Mouse (Mus musculus) brain, embryonic 14.5 days (tissue): Measurements from ENCODE around the gene Ptpro.

Experiments used
- CTCF ChIP-seq: fragments of 200-500 bp; IDR thresholded peaks from 2 replicates; pipeline ENCODE4 v1.5.1; 2012; ENCODE audit warnings: inconsistent platforms, mild to moderate bottlenecking, moderate library complexity, borderline replicate concordance; ENCODE audit not compliant: insufficient read depth, insufficient read length; ENCODE audit errors: extremely low read depth
- POLR2A ChIP-seq: fragments of 200-500 bp; IDR thresholded peaks from 2 replicates; pipeline ENCODE4 v1.6.1; 2012; ENCODE audit warnings: mild to moderate bottlenecking, inconsistent platforms, borderline replicate concordance; ENCODE audit not compliant: poor library complexity, insufficient read depth, insufficient read length, severe bottlenecking; ENCODE audit errors: extremely low read depth

DNA sequence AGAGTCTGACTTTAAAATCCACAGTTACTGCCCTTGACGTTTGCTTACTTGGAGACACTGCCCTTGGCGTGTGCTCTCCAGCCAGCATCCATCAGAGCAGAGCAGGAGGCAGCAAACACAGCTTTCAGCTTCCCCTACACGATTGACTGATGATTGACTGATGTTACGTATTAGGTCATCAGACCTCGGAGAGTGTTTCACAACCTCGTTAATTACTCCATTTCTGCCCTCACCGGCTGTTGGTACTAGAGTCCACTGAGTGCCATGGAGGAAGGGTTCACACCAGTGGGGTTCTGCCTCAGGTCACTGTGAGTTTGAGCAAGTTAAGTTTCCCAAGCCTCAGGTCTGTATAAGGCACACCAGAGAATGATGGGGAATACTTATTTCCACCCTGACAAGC lies 143.0 kb downstream of the Ptpro start:
- TF ChIP-seq CTCF (no peak), POLR2A (no peak)
